Mouse (Mus musculus) E14TG2a.4 (cell line): ENCODE measurements around the gene Fam196b.

Experiments used
- CTCF ChIP-seq: conservative IDR thresholded peaks from 2 replicates; pipeline ENCODE4 v1.5.1; 2014; ENCODE audit warnings: low read length
- NANOG ChIP-seq: IDR thresholded peaks from 2 replicates; pipeline ENCODE4 v1.6.1; 2014; ENCODE audit warnings: borderline replicate concordance, low read length, mixed read lengths
- POU5F1 ChIP-seq: IDR thresholded peaks from 2 replicates; pipeline ENCODE4 v1.6.1; 2014; ENCODE audit warnings: low read length, borderline replicate concordance

DNA sequence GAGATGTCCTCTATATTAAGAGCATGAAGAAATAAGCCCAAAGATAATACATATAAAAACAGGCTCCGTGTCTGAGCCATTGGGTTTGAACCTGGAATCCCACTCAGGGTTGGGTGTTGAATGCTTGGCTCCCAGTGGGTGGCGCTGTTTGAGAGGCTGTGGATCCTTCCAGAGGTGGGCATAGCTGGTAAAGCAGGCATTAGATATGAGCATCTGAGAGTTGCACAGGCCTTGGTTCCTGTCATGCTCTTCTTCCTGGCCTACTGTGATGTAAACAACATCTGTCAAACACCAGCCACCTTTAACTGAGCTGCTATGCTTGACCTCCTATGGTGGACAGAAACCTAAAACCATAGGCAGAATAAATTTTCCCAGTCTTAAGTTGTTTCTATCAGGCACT is 38.7 kb upstream of the Fam196b start:
- TF ChIP-seq CTCF (peak; percentile 61), POU5F1 (no peak), NANOG (no peak)
